Mouse (Mus musculus): Measurements from ENCODE around the gene Tacc2.

DNA sequence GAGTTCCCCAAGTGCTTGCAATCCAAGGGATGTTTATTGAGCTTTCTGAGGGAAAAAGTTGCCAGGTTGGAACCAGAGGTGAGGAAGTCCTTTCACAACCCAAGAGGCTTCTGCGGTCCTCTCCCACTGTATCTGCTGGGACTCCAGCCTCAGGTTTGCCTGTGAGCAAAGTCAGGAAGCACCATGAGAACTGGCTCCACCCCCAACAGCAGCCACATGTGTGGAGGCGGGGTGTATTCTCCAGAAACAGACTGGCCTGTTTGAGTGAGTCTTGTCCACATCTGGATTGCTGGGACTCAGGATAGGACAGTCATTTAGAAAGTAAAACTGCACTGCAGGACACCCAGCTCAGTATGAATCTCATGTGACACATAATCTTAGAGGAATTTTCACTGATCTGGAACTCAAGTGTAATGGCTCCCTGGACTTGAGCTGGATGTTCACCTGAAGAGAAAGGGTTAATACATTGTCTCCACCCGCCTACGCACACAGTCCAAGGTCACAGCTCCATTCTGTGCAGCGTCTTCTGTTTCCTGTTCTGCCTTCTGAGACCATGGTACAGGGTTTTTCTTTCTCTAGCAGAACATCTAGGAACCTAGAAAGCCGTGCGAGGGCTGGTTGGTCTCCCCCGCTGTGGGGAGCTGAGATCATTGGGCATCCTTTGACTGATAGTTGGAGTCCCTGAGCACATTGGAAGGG, 149.6 kb downstream of the Tacc2 start:
- TF ChIP-seq CTCF (IDR thresholded peaks at IDR 0.05; ENCODE audit: insufficient read depth, low read depth, low read length): no peak
- TF ChIP-seq POLR2A (IDR thresholded peaks at IDR 0.05; ENCODE audit: insufficient read depth, low read depth, low read length): no peak
